Mouse (Mus musculus): ENCODE measurements around the gene Ppp2r5b. TPM values are rescaled to one million over a fixed set of nuclear protein-coding genes. Genes with fewer than 3 reads are reported as not detected.

Ppp2r5b gene
- total and polyA plus RNA-seq, 3 experiments: 2.8 to 9.8 (median 3.4) TPM

DNA sequence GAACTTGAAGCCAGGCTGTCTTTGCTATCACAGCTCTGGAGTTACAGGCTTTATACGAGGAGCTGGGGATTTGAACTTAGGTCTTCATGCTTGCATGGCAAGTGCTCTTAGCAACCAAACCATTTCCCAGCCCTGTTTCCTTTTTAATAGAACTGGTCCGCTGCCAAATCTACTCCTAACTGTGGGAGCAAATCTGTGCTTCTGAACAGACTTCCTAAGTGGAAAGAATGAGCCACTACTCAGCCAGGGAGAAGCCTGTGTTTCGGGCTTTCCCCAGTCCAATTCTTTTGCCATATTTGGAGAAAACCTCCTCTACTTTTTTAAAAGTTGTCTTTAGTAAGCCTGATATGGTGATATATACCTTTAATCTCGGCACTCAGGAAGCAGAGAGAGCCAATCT, 37.1 kb upstream of the Ppp2r5b start:
- H3K79me2 ChIP-seq (replicated peaks; ENCODE audit: control insufficient read depth, extremely low read depth, insufficient read depth, poor library complexity, severe bottlenecking): peaks cover 15% of the 10 kb centered on the region
- no peak overlapping the region for H3K4me3 ChIP-seq (replicated peaks in 1 of 3; ENCODE audit: low read depth in 2 of 3, low read length in 2 of 3, poor library complexity in 1 of 3)
- H3K9ac ChIP-seq (ENCODE audit: insufficient read depth, low read depth): no peak overlapping the region
- TF ChIP-seq ZC3H11A (IDR thresholded peaks at IDR 0.05; ENCODE audit: low read depth, low read length) (no peak), E2F4 (IDR thresholded peaks at IDR 0.05; ENCODE audit: insufficient replicate concordance, low read depth, low read length) (no peak), TCF12 (IDR thresholded peaks at IDR 0.05; ENCODE audit: low read depth, low read length) (no peak), USF2 (conservative IDR thresholded peaks at IDR 0.05; ENCODE audit: low read depth, low read length) (no peak), ZKSCAN1 (IDR thresholded peaks at IDR 0.05; ENCODE audit: borderline replicate concordance, low read depth, low read length) (no peak), PAX5 (IDR thresholded peaks at IDR 0.05; ENCODE audit: low read length) (no peak), SIN3A (IDR thresholded peaks at IDR 0.05; ENCODE audit: low read length) (no peak), RCOR1 (conservative IDR thresholded peaks at IDR 0.05; ENCODE audit: low read depth, low read length) (no peak), POLR2A (IDR thresholded peaks at IDR 0.05; ENCODE audit: low read depth, low read length) (no peak), MAZ (IDR thresholded peaks at IDR 0.05; ENCODE audit: low read depth, low read length) (no peak), POLR2AphosphoS2 (IDR thresholded peaks at IDR 0.05; ENCODE audit: low read depth, low read length) (no peak), ZNF384 (IDR thresholded peaks at IDR 0.05; ENCODE audit: low read depth, low read length) (no peak), GABPA (IDR thresholded peaks at IDR 0.05; ENCODE audit: insufficient replicate concordance, low read depth, low read length) (no peak), HCFC1 (IDR thresholded peaks at IDR 0.05; ENCODE audit: low read depth, low read length) (no peak), MXI1 (IDR thresholded peaks at IDR 0.05; ENCODE audit: low read depth, low read length) (no peak), CHD1 (IDR thresholded peaks at IDR 0.05; ENCODE audit: low read depth, low read length) (no peak), UBTF (IDR thresholded peaks at IDR 0.05; ENCODE audit: low read depth, low read length) (no peak), ETS1 (conservative IDR thresholded peaks at IDR 0.05; ENCODE audit: low read depth, low read length) (no peak), IRF4 (IDR thresholded peaks at IDR 0.05; ENCODE audit: low read depth, low read length) (no peak), BHLHE40 (IDR thresholded peaks at IDR 0.05; ENCODE audit: low read depth, low read length) (no peak)
- no peaks in the 10 kb centered on the region for H3K27me3 ChIP-seq (replicated peaks)
- no peak overlapping the region for H3K27ac ChIP-seq (ENCODE audit: insufficient read depth, low read depth)
- in situ Hi-C loops (cut with MboI; ENCODE audit: low pct_ligation_motif_present, low pct_unique_long_range_greater_than_20kb, low sequenced_read_pairs): no loop called here
- dilution Hi-C loops (cut with MboI; ENCODE audit: extremely low pct_ligation_motif_present, extremely low pct_unique_long_range_greater_than_20kb, low sequenced_read_pairs): no loop called here
- peaks cover 17 to 54% of the 10 kb centered on the region in 2 experiments for H3K4me1 ChIP-seq (ENCODE audit: control insufficient read depth in 1 of 2, insufficient read depth in 2 of 2)
- H3K36me3 ChIP-seq (replicated peaks in 1 of 2; ENCODE audit: control insufficient read depth in 1 of 2, insufficient read depth in 1 of 2, low read length in 1 of 2): peaks cover 0 to 4% of the 10 kb centered on the region in 2 experiments
- no peak for DNase-seq (ENCODE audit: extremely low read depth)
- H3K4me2 ChIP-seq (ENCODE audit: insufficient read depth, low read depth, poor library complexity, severe bottlenecking): no peak overlapping the region
- no peaks in the 10 kb centered on the region for H3K9me3 ChIP-seq (replicated peaks; ENCODE audit: low read length)

DNA sequence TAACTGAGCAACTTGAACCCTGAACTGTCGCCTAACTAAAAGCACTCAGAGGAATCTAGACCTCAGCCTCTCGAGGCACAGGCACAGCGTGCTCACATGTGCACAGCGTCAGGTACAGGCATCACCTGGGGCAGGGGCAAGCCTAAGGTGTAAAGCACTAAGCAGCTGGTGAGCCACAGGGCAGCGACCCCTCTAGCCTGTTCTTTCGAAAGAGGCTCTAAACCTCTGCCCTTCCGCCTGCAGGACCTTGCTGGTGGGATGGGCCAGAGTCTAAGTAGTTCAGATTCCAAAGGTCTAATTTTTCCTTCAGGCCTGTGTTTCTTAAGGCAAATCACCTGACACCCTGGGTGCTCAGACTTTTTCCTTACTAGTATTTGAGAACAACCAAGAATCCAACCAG, 36.4 kb upstream of the Ppp2r5b start:
- DNase-seq (ENCODE audit: extremely low read depth): no peak
- H3K9me3 ChIP-seq (replicated peaks; ENCODE audit: low read length): no peaks in the 10 kb centered on the region
- H3K27me3 ChIP-seq (replicated peaks): peaks cover 2% of the 10 kb centered on the region
- no peak overlapping the region for H3K4me3 ChIP-seq (replicated peaks in 1 of 3; ENCODE audit: low read depth in 2 of 3, low read length in 2 of 3, poor library complexity in 1 of 3)
- in situ Hi-C loops (cut with MboI; ENCODE audit: low pct_ligation_motif_present, low pct_unique_long_range_greater_than_20kb, low sequenced_read_pairs) (no loop called here), dilution Hi-C loops (cut with MboI; ENCODE audit: extremely low pct_ligation_motif_present, extremely low pct_unique_long_range_greater_than_20kb, low sequenced_read_pairs) (no loop called here)
- peaks cover 0 to 4% of the 10 kb centered on the region in 2 experiments for H3K36me3 ChIP-seq (replicated peaks in 1 of 2; ENCODE audit: control insufficient read depth in 1 of 2, insufficient read depth in 1 of 2, low read length in 1 of 2)
- TF ChIP-seq ELF1 (IDR thresholded peaks at IDR 0.05; ENCODE audit: low read depth, low read length) (no peak), MAFK (IDR thresholded peaks at IDR 0.05; ENCODE audit: insufficient replicate concordance, low read length) (no peak), HCFC1 (IDR thresholded peaks at IDR 0.05; ENCODE audit: low read depth, low read length) (no peak)
- H3K27ac ChIP-seq (ENCODE audit: insufficient read depth, low read depth): no peak overlapping the region
- H3K4me2 ChIP-seq (ENCODE audit: insufficient read depth, low read depth, poor library complexity, severe bottlenecking): no peak overlapping the region
- peaks cover 8% of the 10 kb centered on the region for H3K79me2 ChIP-seq (replicated peaks; ENCODE audit: control insufficient read depth, extremely low read depth, insufficient read depth, poor library complexity, severe bottlenecking)
- H3K4me1 ChIP-seq (ENCODE audit: control insufficient read depth in 1 of 2, insufficient read depth in 2 of 2): peaks cover 19 to 56% of the 10 kb centered on the region in 2 experiments
- H3K9ac ChIP-seq (ENCODE audit: insufficient read depth, low read depth): no peak overlapping the region
